Mouse (Mus musculus): ENCODE measurements around the gene Suds3. TPM values are rescaled to one million over a fixed set of nuclear protein-coding genes. Genes with fewer than 3 reads are reported as not detected.

The Suds3 gene
- total and polyA plus RNA-seq, 3 experiments: 67.8 to 102 TPM; not detected in 1

- Histone ChIP-seq H3K4me3 (ENCODE audit: control insufficient read depth in 1 of 2, insufficient read depth in 1 of 2, low read depth in 2 of 2, low read length in 2 of 2) (no peak overlapping the region), H3K27me3 (ENCODE audit: control insufficient read depth in 1 of 2, insufficient read depth in 2 of 2, low read length in 2 of 2) (no peaks in the 10 kb centered on the region), H3K36me3 (ENCODE audit: control insufficient read depth in 1 of 2, insufficient read depth in 2 of 2, low read length in 2 of 2) (peaks cover 0 to 2% of the 10 kb centered on the region in 2 experiments; a peak in 2 of 4 replicates), H3K79me2 (ENCODE audit: control insufficient read depth, insufficient read depth, low read length, poor library complexity) (no peaks in the 10 kb centered on the region), H3K4me1 (ENCODE audit: control insufficient read depth in 1 of 2, insufficient read depth in 2 of 2, low read length in 2 of 2) (no peaks in the 10 kb centered on the region), H3K9me3 (replicated peaks; ENCODE audit: insufficient read depth, low read length) (no peaks in the 10 kb centered on the region), H3K9ac (ENCODE audit: control insufficient read depth, low read depth, low read length, poor library complexity, severe bottlenecking) (no peak overlapping the region), H3K27ac (ENCODE audit: control insufficient read depth, low read depth, low read length) (no peak overlapping the region)
- peak; percentile 18 for DNase-seq (ENCODE audit: low read depth, low spot score)
- peak; percentile 39 to 68 (median 47); a peak in 5 of 6 replicates for TF ChIP-seq CTCF (IDR thresholded peaks at IDR 0.05 in 2 of 3, conservative IDR thresholded peaks at IDR 0.05 in 1 of 3; ENCODE audit: control insufficient read depth in 1 of 3, insufficient read depth in 1 of 3, low read depth in 2 of 3, low read length in 3 of 3, poor library complexity in 1 of 3, severe bottlenecking in 1 of 3)
- no peak for TF ChIP-seq ZC3H11A (IDR thresholded peaks at IDR 0.05; ENCODE audit: low read depth, low read length)
- 0 out of 2 replicates have a peak, but pooled peaks have one; percentile 26 for TF ChIP-seq SMC3 (IDR thresholded peaks at IDR 0.05; ENCODE audit: low read depth, low read length)
Observed at GRCm38 (mm10) chr5:117099742-117100141, 16.2 kb downstream of the Suds3 start.

GRCm38 (mm10) chr5:117099008-117099407, 16.9 kb downstream of the Suds3 start:
- no peaks in the 10 kb centered on the region for H3K79me2 ChIP-seq (ENCODE audit: control insufficient read depth, insufficient read depth, low read length, poor library complexity)
- H3K27ac ChIP-seq (ENCODE audit: control insufficient read depth, low read depth, low read length): no peak overlapping the region
- no peak for DNase-seq (ENCODE audit: low read depth, low spot score)
- no peak overlapping the region for H3K9ac ChIP-seq (ENCODE audit: control insufficient read depth, low read depth, low read length, poor library complexity, severe bottlenecking)
- TF ChIP-seq MAFK (IDR thresholded peaks at IDR 0.05; ENCODE audit: borderline replicate concordance, low read depth, low read length) (peak; percentile 75), CHD1 (IDR thresholded peaks at IDR 0.05; ENCODE audit: low read depth, low read length) (no peak), MAX (IDR thresholded peaks at IDR 0.05; ENCODE audit: low read length) (no peak), EP300 (IDR thresholded peaks at IDR 0.05; ENCODE audit: low read depth in 1 of 2, low read length in 2 of 2) (no peak)
- peaks cover 0 to 2% of the 10 kb centered on the region in 2 experiments; a peak in 1 of 4 replicates for H3K36me3 ChIP-seq (ENCODE audit: control insufficient read depth in 1 of 2, insufficient read depth in 2 of 2, low read length in 2 of 2)
- H3K4me3 ChIP-seq (ENCODE audit: control insufficient read depth in 1 of 2, insufficient read depth in 1 of 2, low read depth in 2 of 2, low read length in 2 of 2): no peak overlapping the region
- no peaks in the 10 kb centered on the region for H3K9me3 ChIP-seq (replicated peaks; ENCODE audit: insufficient read depth, low read length)
- no peaks in the 10 kb centered on the region for H3K4me1 ChIP-seq (ENCODE audit: control insufficient read depth in 1 of 2, insufficient read depth in 2 of 2, low read length in 2 of 2)
- H3K27me3 ChIP-seq (ENCODE audit: control insufficient read depth in 1 of 2, insufficient read depth in 2 of 2, low read length in 2 of 2): no peaks in the 10 kb centered on the region

- Histone ChIP-seq H3K4me3 (ENCODE audit: control insufficient read depth in 1 of 2, insufficient read depth in 1 of 2, low read depth in 2 of 2, low read length in 2 of 2) (no peak overlapping the region), H3K9ac (ENCODE audit: control insufficient read depth, low read depth, low read length, poor library complexity, severe bottlenecking) (no peak overlapping the region), H3K79me2 (ENCODE audit: control insufficient read depth, insufficient read depth, low read length, poor library complexity) (no peaks in the 10 kb centered on the region), H3K36me3 (ENCODE audit: control insufficient read depth in 1 of 2, insufficient read depth in 2 of 2, low read length in 2 of 2) (peaks cover 0 to 2% of the 10 kb centered on the region in 2 experiments; a peak in 1 of 4 replicates), H3K4me1 (ENCODE audit: control insufficient read depth in 1 of 2, insufficient read depth in 2 of 2, low read length in 2 of 2) (no peaks in the 10 kb centered on the region), H3K27me3 (ENCODE audit: control insufficient read depth in 1 of 2, insufficient read depth in 2 of 2, low read length in 2 of 2) (no peaks in the 10 kb centered on the region), H3K27ac (ENCODE audit: control insufficient read depth, low read depth, low read length) (no peak overlapping the region), H3K9me3 (replicated peaks; ENCODE audit: insufficient read depth, low read length) (no peaks in the 10 kb centered on the region)
- peak; percentile 66 for DNase-seq (ENCODE audit: low read depth, low spot score)
- 0 out of 2 replicates have a peak, but pooled peaks have one; percentile 22 for TF ChIP-seq MYC (IDR thresholded peaks at IDR 0.05; ENCODE audit: low read depth, low read length)
- no peak for TF ChIP-seq EP300 (IDR thresholded peaks at IDR 0.05; ENCODE audit: low read depth in 1 of 2, low read length in 2 of 2)
- TF ChIP-seq RAD21 (IDR thresholded peaks at IDR 0.05; ENCODE audit: low read depth, low read length): peak; percentile 73
- TF ChIP-seq TCF12 (IDR thresholded peaks at IDR 0.05; ENCODE audit: low read depth, low read length): no peak
- TF ChIP-seq GATA1 (IDR thresholded peaks at IDR 0.05; ENCODE audit: low read depth, low read length): no peak
- TF ChIP-seq POLR2A (IDR thresholded peaks at IDR 0.05; ENCODE audit: control insufficient read depth in 1 of 2, insufficient read depth in 1 of 2, low read depth in 1 of 2, low read length in 2 of 2, poor library complexity in 1 of 2): no peak
- TF ChIP-seq TBP (IDR thresholded peaks at IDR 0.05; ENCODE audit: low read depth, low read length): no peak
- TF ChIP-seq CHD1 (IDR thresholded peaks at IDR 0.05; ENCODE audit: low read depth, low read length): no peak
- TF ChIP-seq E2F4 (IDR thresholded peaks at IDR 0.05; ENCODE audit: borderline replicate concordance, low read depth, low read length): no peak
- TF ChIP-seq ZC3H11A (IDR thresholded peaks at IDR 0.05; ENCODE audit: low read depth, low read length): peak; percentile 49
- TF ChIP-seq MEF2A (IDR thresholded peaks at IDR 0.05; ENCODE audit: extremely low read depth, insufficient replicate concordance, low read depth, low read length, poor library complexity, severe bottlenecking): no peak
- TF ChIP-seq SMC3 (IDR thresholded peaks at IDR 0.05; ENCODE audit: low read depth, low read length): peak; percentile 67
- no peak for TF ChIP-seq RCOR1 (IDR thresholded peaks at IDR 0.05; ENCODE audit: low read depth, low read length)
- no peak for TF ChIP-seq NRF1 (IDR thresholded peaks at IDR 0.05; ENCODE audit: insufficient read depth, low read depth, low read length, poor library complexity, severe bottlenecking)
- no peak for TF ChIP-seq POLR2AphosphoS2 (IDR thresholded peaks at IDR 0.05; ENCODE audit: low read length)
- TF ChIP-seq CHD2 (IDR thresholded peaks at IDR 0.05; ENCODE audit: low read length): no peak
- peak; percentile 25; the same call in 1 of the 2 replicates for TF ChIP-seq HCFC1 (IDR thresholded peaks at IDR 0.05; ENCODE audit: low read depth, low read length)
- 0 out of 2 replicates have a peak, but pooled peaks have one; percentile 21 for TF ChIP-seq ZKSCAN1 (IDR thresholded peaks at IDR 0.05; ENCODE audit: low read depth, low read length)
- no peak for TF ChIP-seq TAL1 (IDR thresholded peaks at IDR 0.05; ENCODE audit: low read length)
- peak; percentile 75 to 84 (median 76) for TF ChIP-seq CTCF (IDR thresholded peaks at IDR 0.05 in 2 of 3, conservative IDR thresholded peaks at IDR 0.05 in 1 of 3; ENCODE audit: control insufficient read depth in 1 of 3, insufficient read depth in 1 of 3, low read depth in 2 of 3, low read length in 3 of 3, poor library complexity in 1 of 3, severe bottlenecking in 1 of 3)
- no peak for TF ChIP-seq ZMIZ1 (IDR thresholded peaks at IDR 0.05; ENCODE audit: low read depth, low read length)
- no peak for TF ChIP-seq BHLHE40 (IDR thresholded peaks at IDR 0.05; ENCODE audit: borderline replicate concordance, low read depth, low read length)
Observed at GRCm38 (mm10) chr5:117096716-117097115, 19.2 kb downstream of the Suds3 start.

Data from MEL (cell line).